Mouse (Mus musculus) cerebellum, adult 11-12 months (tissue): ENCODE measurements around the gene Als2cl.

Source experiments
- DNase-seq: peaks from one replicate; pipeline ENCODE4 v3.0.0; 2022

Gene Als2cl

DNA sequence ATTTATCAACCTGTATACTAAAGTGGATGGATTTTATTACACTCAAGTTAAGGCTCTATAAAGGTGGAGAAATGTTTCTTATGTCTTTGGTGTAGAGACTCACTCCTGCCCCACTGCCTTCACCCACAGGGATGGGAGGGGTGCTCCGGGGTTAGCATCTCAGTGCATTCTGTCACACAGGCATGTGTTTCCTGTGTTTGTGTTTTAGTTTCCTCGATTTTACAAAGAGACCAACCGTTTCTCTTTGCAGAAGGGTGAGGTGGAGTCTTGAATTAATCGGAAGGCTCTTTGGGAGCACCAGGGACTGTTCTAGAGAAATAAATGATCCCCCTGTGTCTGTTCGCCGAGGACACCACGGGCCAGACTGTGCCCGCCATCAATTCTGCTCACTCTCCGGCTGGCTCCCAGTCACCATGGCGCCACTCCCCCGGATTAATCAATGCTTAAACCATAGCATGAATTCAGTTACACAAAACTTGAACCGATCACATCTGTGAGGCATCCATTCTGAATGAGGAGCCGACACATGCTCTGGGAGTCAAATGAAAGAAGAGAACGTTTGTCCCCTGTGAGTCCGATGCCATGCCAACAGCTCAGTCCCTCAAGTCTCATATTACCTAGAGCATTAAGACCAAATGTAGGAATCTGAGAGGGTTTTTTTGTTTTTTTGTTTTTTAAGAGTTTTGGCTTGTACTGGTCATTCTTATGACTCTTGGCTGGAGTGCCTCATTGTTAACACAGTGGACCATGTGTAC, 41.2 kb downstream of the Als2cl start:
- DNase-seq = no peak

- no peak for DNase-seq
Observed at GRCm38 (mm10) chr9:110922759-110923158, 43.1 kb downstream of the Als2cl start.

- no peak for DNase-seq
Observed at GRCm38 (mm10) chr9:110931573-110931972, 51.9 kb downstream of the Als2cl start.

DNA sequence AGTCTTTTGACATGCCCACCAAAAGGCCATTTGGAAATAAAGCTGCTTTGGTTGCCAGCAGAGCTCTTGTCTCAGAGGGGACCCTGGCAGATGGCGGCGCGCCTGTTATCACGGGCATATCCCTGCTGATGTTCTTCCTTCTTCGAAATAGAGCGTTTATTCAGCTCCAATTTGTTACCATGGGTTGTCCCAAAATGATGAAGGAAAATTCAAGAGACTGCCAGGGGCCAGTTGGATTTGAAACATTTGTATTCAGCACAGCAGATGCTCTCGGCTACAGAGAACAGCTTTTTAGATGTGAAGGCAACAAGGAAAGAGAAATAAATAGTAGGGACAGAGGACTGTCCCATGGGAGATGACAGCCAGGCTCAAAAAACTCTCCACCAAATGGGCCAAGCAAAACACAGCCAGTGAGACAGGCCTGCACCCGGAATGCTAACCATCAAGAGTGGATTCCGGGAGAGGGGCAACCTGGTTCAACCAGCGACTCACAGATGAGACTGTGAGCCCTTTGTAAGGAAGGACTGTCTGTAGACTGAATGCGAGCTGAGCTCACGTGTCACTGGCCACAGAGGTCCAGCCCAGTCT, 54.3 kb downstream of the Als2cl start:
- peak; percentile 57 for DNase-seq

- DNase-seq = no peak
Observed at GRCm38 (mm10) chr9:110935941-110936340, 56.3 kb downstream of the Als2cl start.

GRCm38 (mm10) chr9:110937506-110938490, 58.1 kb downstream of the Als2cl start:
- DNase-seq = no peak

- no peak for DNase-seq
Observed at GRCm38 (mm10) chr9:110944265-110944664, 64.6 kb downstream of the Als2cl start.

GRCm38 (mm10) chr9:110945343-110945742, 65.7 kb downstream of the Als2cl start:
- DNase-seq = no peak

- DNase-seq = no peak
Observed at GRCm38 (mm10) chr9:110945926-110946325, 66.3 kb downstream of the Als2cl start, which contains the start of gene Tdgf1. TSS of gene Tdgf1 (minus strand) at chr9:110946158.

DNA sequence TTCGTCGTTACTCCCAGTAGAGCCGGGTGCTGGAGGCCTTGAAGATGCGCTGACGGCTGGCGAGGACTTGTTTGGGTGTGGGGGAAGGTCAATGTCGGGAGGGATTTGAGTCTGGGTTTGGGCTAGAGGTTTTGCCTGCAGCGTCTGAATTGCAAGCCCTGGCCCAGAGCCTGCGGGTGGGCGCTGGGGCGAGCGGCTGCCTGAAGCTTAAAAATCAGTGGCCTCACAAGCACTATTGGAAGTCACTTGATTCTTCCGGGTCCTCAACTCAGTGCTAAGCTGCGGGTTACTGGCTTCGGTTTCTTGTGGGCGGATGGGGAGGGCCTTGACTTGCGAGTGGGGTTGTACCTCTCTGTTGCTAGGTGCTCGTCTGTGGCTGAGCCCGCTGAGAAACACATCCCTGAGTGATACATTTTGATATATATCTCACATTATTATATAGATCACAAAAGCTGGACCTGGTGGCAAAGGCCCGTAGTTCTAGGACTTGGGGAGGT, 66.9 kb downstream of the Als2cl start:
- DNase-seq = no peak

GRCm38 (mm10) chr9:110947261-110947661, 67.6 kb downstream of the Als2cl start:
- no peak for DNase-seq

DNA sequence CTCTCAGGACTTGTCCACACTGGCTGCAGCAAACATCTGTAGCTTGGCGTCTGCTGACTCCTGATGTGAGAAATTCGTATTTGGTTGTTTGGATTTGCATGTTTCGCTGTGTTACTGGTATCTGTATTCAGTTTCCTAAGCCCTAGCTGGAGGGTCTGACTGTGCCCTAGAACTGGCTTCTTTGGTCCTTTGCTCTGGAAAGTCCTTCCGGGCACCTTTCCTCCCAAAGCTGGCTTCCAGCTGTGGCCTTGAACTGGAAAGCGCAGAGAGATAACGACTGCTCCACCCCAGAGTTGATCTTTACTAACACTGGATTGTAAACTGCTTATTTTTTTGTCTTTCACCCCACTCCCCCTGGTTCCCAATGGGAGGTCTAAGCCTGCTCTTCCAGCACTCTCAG, 68.2 kb downstream of the Als2cl start:
- no peak for DNase-seq

DNA sequence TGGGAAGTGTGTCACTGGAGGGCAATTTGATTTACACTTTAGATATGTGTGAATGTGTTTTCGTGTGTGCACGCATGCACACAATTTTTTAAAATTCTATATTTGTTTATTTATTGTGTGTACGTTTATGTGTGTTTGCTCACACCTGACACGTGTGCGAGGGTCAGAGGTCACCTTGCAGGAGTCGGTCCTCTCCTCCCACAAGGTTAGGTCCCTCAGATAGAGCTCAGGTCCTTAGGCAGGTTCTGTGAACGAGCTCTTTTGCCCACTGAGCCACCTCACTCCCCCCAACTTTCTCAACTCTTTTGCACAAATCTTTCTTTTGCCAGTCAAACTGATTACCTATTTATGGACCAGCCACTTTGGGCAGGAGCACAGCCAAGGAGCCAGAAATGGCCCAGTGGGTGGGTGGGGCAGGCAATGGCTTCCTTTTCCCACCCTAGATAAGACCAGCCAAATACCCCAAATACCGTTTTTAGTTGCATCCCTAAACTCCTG, 69.2 kb downstream of the Als2cl start:
- DNase-seq = no peak

- DNase-seq = no peak
Observed at GRCm38 (mm10) chr9:110950109-110950508, 70.4 kb downstream of the Als2cl start.
